Mouse (Mus musculus): ENCODE data around the gene St8sia4. TPM values are rescaled to one million over a fixed set of nuclear protein-coding genes. Genes with fewer than 3 reads are reported as not detected.

St8sia4 gene
- polyA plus RNA-seq (2015; fragmentation: Nextera tagmentation; extraction: Ambion mirVana): 4.8 and 5.5 TPM in 2 replicates

GRCm38 (mm10) chr1:95667435-95668252 lies at the start of gene St8sia4:
Gene St8sia4, minus strand, starts transcription at chr1:95667571.

Data from spleen, postnatal 0 days (tissue).